Mouse (Mus musculus) liver, embryonic 14.5 days (tissue): ENCODE measurements at regions not wholly inside any gene's neighbourhood (a gene's known extent, or its start where the extent isn't known, plus 50 kb on each side); places are given as distances from the start of the nearest gene placed in this dataset.

Source experiments
- ATAC-seq: fragments of 200-750 bp; cut with Nextera tagmentation; 2 replicates; pipeline ENCODE4 v1.8.0; 2017; ENCODE audit warnings: moderate number of reproducible peaks, mild to moderate bottlenecking, moderate library complexity; ENCODE audit not compliant: insufficient read depth
- DNase-seq, 3 experiments: peaks; one replicate each; pipeline ENCODE4 v3.0.0-alpha.2; 2012 to 2013; ENCODE audit warnings: low read depth in 3 of 3, low spot score in 3 of 3
- H3K27ac ChIP-seq: fragments of 300-500 bp; sonication (generic); 2 replicates; pipeline ENCODE4 v1.5.1; 2014; ENCODE audit warnings: moderate library complexity, mild to moderate bottlenecking, control low read depth, inconsistent platforms
- H3K27me3 ChIP-seq: fragments of 300-500 bp; sonication (generic); 2 replicates; pipeline ENCODE4 v1.6.1; 2014; ENCODE audit warnings: mild to moderate bottlenecking, low read length, moderate library complexity; ENCODE audit not compliant: control insufficient read depth, insufficient read depth
- H3K36me3 ChIP-seq: fragments of 300-500 bp; sonication (generic); replicated peaks from 2 replicates; pipeline ENCODE4 v1.6.1; 2014; ENCODE audit warnings: low read depth; ENCODE audit not compliant: control insufficient read depth, insufficient read depth
- H3K4me1 ChIP-seq, 2 experiments: fragments of 200-500 bp in 1 of 2; fragments of 300-500 bp in 1 of 2; sonication (generic) in 1 of 2; replicated peaks; 2 replicates each; pipeline ENCODE4 v1.6.1; 2012 to 2014; ENCODE audit warnings: antibody characterized with exemption in 1 of 2, inconsistent platforms in 1 of 2, low read length in 1 of 2; ENCODE audit not compliant: control insufficient read depth in 2 of 2, insufficient read depth in 2 of 2
- H3K4me2 ChIP-seq: fragments of 300-500 bp; sonication (generic); 2 replicates; pipeline ENCODE4 v1.6.1; 2014; ENCODE audit warnings: low read depth, mild to moderate bottlenecking, control low read depth, moderate library complexity
- H3K4me3 ChIP-seq, 2 experiments: fragments of 200-500 bp in 1 of 2; fragments of 300-500 bp in 1 of 2; sonication (generic) in 1 of 2; 2 replicates each; pipeline ENCODE4 v1.5.1; 2012 to 2014; ENCODE audit warnings: low read depth in 2 of 2, low read length in 2 of 2, mild to moderate bottlenecking in 2 of 2, control low read depth in 1 of 2, inconsistent platforms in 1 of 2, moderate library complexity in 1 of 2; ENCODE audit not compliant: insufficient read depth in 1 of 2
- H3K9ac ChIP-seq: fragments of 300-500 bp; sonication (generic); replicated peaks from 2 replicates; pipeline ENCODE4 v1.6.1; 2014; ENCODE audit warnings: mild to moderate bottlenecking, control low read depth, moderate library complexity
- H3K9me3 ChIP-seq: fragments of 300-500 bp; sonication (generic); 2 replicates; pipeline ENCODE4 v1.6.1; 2016; ENCODE audit warnings: low read length, mixed read lengths; ENCODE audit not compliant: control insufficient read depth
- CTCF ChIP-seq: IDR thresholded peaks from 2 replicates; pipeline ENCODE4 v1.5.1; 2016; ENCODE audit warnings: antibody characterized with exemption, low read depth, control low read depth
- EP300 ChIP-seq: IDR thresholded peaks from 2 replicates; pipeline ENCODE4 v1.6.1; 2016; ENCODE audit warnings: antibody characterized with exemption, low read depth
- WGBS: fragments of 180-500 bp; shearing (Covaris S2); extraction: QIAGEN DNeasy Blood & Tissue Kit; methylation state at CpG from one replicate; pipeline ENCODE4 v1.1.7; 2014; ENCODE audit not compliant: insufficient replicate concordance; 5-methylcytosine and 5-hydroxymethylcytosine counted together

DNA sequence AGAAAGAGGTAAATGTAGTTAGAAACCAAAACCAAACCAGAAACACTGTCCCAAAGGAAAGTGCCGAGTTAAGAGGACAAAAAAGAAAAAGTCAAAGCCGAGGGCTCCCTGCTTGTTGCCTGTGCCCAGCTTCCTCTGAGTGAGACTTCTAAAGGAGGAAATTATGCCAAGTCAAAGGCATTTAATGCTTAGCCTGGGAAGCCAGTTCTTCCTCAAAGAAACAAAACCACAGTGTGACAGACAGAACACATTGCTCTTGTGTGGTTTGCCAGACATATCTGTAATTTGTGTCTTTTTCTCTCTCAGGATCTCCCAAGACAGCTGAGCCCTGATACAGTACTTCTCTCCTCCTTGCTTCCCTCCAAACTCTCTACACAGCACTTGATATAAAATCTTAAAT, 69.6 kb upstream of the Ifngr1 start:
- Histone ChIP-seq H3K4me2 (no peak overlapping the region), H3K27me3 (no peaks in the 10 kb centered on the region), H3K9me3 (no peaks in the 10 kb centered on the region), H3K27ac (no peak overlapping the region), H3K4me3 (no peak overlapping the region), H3K4me1 (no peaks in the 10 kb centered on the region; a peak in 1 of 4 replicates), H3K9ac (no peak overlapping the region), H3K36me3 (no peaks in the 10 kb centered on the region)
- WGBS = 21% methylated on average over 2 of the region's 2 CpGs
- DNase-seq = no peak
- ATAC-seq = no peak
- TF ChIP-seq EP300 (no peak), CTCF (no peak)

DNA sequence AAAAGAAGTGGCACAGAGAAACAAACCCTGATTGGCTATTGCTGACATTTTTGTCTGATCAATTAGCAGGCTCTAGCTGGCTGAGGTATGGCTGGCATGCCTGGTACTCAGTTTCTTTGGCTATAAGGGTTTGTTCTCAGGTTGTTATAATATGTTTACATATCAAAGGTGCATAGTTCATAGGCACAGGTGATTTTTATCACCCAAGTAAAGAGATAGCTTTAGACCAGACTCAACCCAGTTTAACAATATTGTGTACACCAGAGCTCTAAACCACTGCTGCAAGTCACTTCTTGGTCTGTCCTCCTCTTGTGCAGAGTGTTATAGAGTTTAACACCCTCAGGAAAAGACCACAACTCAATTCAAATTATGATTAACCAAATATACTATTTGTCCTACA, 65.8 kb upstream of the Ifngr1 start:
- Histone ChIP-seq H3K4me2 (no peak overlapping the region), H3K27ac (no peak overlapping the region), H3K9ac (no peak overlapping the region), H3K4me3 (no peak overlapping the region), H3K36me3 (no peaks in the 10 kb centered on the region), H3K9me3 (no peaks in the 10 kb centered on the region), H3K4me1 (no peaks in the 10 kb centered on the region; a peak in 2 of 4 replicates), H3K27me3 (no peaks in the 10 kb centered on the region)
- DNase-seq (no peak), ATAC-seq (no peak)
- TF ChIP-seq CTCF = no peak
- TF ChIP-seq EP300 = no peak

DNA sequence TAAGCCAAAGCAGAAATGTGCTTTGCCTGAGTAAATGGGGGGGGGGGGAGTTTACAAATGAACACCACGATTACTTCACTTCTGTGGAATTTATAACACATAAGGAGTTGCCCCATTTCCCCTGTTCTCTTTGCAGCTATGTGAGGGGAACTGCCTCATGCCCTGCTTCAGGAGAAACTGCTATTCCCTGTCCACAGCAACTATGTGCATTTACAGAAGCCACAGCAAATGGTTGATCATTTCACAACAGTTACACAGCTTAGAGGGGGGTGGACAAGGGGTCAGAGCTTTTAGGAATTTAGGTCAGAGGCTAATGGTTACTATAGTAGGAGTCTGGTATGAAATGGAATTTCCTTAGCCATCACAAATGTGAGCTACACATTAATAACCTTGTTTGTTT, 65.4 kb upstream of the Ifngr1 start:
- no peak overlapping the region for H3K4me3 ChIP-seq
- no peak overlapping the region for H3K9ac ChIP-seq
- ATAC-seq (peak; percentile 23; the same call in 1 of the 2 replicates), DNase-seq (peak in 1 of 3 experiments; percentile 31)
- no peak overlapping the region for H3K4me2 ChIP-seq
- TF ChIP-seq CTCF = no peak
- TF ChIP-seq EP300 = no peak
- H3K9me3 ChIP-seq = no peaks in the 10 kb centered on the region
- H3K36me3 ChIP-seq = no peaks in the 10 kb centered on the region
- no peaks in the 10 kb centered on the region for H3K27me3 ChIP-seq
- peaks cover 0 to 4% of the 10 kb centered on the region in 2 experiments; a peak in 2 of 4 replicates for H3K4me1 ChIP-seq
- 10% methylated on average over 1 of the region's 1 CpGs for WGBS
- H3K27ac ChIP-seq = no peak overlapping the region

DNA sequence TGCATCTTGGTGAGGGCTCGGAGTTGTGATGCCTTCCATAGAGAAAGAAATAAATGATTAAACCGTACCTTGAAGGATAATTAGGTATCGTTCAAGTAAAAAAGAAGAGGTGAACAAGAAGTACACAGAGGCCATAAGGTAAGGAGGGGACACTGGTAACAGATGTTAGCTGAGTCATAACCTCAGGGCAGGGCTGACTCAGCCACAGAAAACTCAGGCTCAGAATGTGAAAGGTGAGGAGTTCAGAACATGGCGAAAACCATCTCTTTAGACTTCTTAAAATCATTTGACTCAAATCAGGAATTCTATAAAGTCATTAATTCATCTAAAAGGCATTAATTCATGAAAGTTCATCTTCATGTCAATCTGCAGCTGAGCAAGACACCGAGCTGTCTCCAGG, 62.1 kb upstream of the Ifngr1 start:
- TF ChIP-seq CTCF = no peak
- TF ChIP-seq EP300 = no peak
- Histone ChIP-seq H3K4me2 (no peak overlapping the region), H3K9me3 (no peaks in the 10 kb centered on the region), H3K27ac (no peak overlapping the region), H3K9ac (no peak overlapping the region), H3K4me1 (peaks cover 0 to 9% of the 10 kb centered on the region in 2 experiments; a peak in 2 of 4 replicates), H3K27me3 (no peaks in the 10 kb centered on the region), H3K36me3 (no peaks in the 10 kb centered on the region), H3K4me3 (no peak overlapping the region)
- DNase-seq = no peak
- 73% methylated on average over 5 of the region's 5 CpGs for WGBS
- ATAC-seq = no peak

DNA sequence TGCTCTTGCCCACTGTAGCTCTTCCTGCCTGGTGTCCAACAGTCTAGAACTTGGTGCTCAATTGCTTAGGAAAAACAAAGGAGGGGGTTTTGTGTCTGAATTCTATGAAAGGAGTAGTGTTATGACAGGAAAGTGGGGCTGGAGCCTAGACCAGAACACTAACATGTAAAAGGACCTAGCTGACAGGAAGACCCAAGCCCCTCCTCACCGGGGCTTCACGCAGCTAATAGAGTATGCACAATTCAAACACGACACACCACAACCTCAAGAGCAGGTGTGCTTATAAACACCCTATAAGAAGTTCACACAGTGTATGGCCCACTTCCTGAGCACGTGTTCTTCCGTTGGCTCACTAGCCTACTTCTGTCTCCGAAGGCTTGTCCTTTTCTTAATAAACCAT, 61.7 kb upstream of the Ifngr1 start:
- Histone ChIP-seq H3K4me2 (no peak overlapping the region), H3K4me3 (no peak overlapping the region), H3K4me1 (peaks cover 0 to 9% of the 10 kb centered on the region in 2 experiments; a peak in 2 of 4 replicates), H3K36me3 (no peaks in the 10 kb centered on the region), H3K27me3 (no peaks in the 10 kb centered on the region), H3K9me3 (no peaks in the 10 kb centered on the region), H3K27ac (no peak overlapping the region), H3K9ac (no peak overlapping the region)
- WGBS = 69% methylated on average over 6 of the region's 6 CpGs
- TF ChIP-seq CTCF (no peak), EP300 (no peak)
- ATAC-seq = no peak
- no peak for DNase-seq

DNA sequence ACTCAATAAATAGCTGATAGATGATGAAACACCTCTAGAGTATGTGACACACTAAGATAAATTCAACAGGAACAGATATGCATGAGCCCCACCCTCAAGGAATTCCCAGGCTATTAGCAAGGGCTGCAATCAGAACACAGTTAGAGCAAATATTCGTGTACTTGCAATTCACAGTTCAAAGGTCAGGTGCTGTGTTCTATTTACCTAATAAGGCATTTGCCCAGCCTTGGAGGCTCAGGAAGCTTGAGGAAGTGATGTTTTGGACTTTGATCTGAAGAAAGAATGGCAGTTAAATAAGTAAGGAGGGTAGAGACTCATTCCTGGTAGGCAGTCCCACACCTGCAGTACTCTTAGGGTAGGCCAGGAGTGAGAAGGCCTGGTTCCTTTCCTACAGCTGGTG, 60.3 kb upstream of the Ifngr1 start:
- Histone ChIP-seq H3K36me3 (no peaks in the 10 kb centered on the region), H3K9ac (no peak overlapping the region), H3K27ac (no peak overlapping the region), H3K9me3 (no peaks in the 10 kb centered on the region), H3K4me1 (peaks cover 0 to 9% of the 10 kb centered on the region in 2 experiments; a peak in 2 of 4 replicates), H3K4me3 (no peak overlapping the region), H3K4me2 (no peak overlapping the region), H3K27me3 (no peaks in the 10 kb centered on the region)
- TF ChIP-seq CTCF (no peak), EP300 (no peak)
- no peak for DNase-seq
- ATAC-seq = no peak
- 19% methylated on average over 1 of the region's 1 CpGs for WGBS
